Mouse (Mus musculus) spleen, adult 2 months (tissue): ENCODE data around the gene Plch2.

Experiments
- CTCF ChIP-seq: fragments of 200-500 bp; IDR thresholded peaks from 2 replicates; pipeline ENCODE4 v1.5.1; 2011; ENCODE audit warnings: mild to moderate bottlenecking, inconsistent platforms; ENCODE audit not compliant: insufficient read depth, insufficient read length, insufficient replicate concordance; ENCODE audit errors: extremely low read depth
- POLR2A ChIP-seq: fragments of 200-500 bp; IDR thresholded peaks from 2 replicates; pipeline ENCODE4 v1.6.1; 2011; ENCODE audit warnings: low read depth, low read length, inconsistent platforms

DNA sequence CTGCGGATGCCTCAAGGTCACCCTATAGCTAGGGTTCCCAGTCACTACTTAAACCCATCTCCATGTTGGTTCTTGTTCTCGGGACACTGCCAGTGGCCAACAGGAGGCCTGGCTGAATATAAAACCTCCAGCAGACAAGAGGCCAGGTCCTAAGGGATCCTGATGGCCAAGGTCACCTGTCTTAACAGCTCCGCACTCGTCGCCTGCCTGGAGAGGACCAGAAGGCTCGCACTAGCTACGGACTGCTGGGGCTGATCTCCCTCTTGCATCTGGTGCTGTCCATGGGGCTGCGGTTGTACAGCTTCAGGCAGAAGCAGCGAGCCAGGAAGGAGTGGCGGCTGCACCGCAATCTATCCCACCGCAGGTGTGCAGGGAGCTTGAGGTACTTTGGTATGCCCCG is 13.6 kb upstream of the Plch2 start:
- no peak for TF ChIP-seq CTCF
- TF ChIP-seq POLR2A, result no peak
